ENCODE assay signal across 10 mouse cellular contexts in genomic region chr4:101320587-101320986, GRCm38 (mm10). TPM values are rescaled to one million over a fixed set of nuclear protein-coding genes. Genes with fewer than 3 reads are reported as not detected.
DNase-seq lines count a peak whose midpoint lies in the region; ATAC-seq and TF ChIP-seq lines count a peak whose summit lies in the region.
"Had no signal": no experiment of that assay in that cellular context is flagged by ENCODE, and none has a peak within 500 bp of the region (broad histone marks: within the 10 kb centered on the region; RNA-seq: fewer than 3 reads in every experiment).

No protein-coding gene starts in this region.

- no peaks in the 10 kb centered on the region for H3K27me3 ChIP-seq in lung, postnatal 0 days (replicated peaks; ENCODE audit: insufficient read depth, low read length)
- no peaks in the 10 kb centered on the region for H3K27me3 ChIP-seq in midbrain, embryonic 10.5 days (ENCODE audit: low read depth, poor library complexity, severe bottlenecking)
- H3K27me3 ChIP-seq: embryonic facial prominence, embryonic 12.5 days; neural tube, embryonic 12.5 days had no signal

- no peak for TF ChIP-seq EP300 in lung, postnatal 0 days (IDR thresholded peaks at IDR 0.05)

- H3K4me3 ChIP-seq in left cerebral cortex, adult 2 months, result no peak overlapping the region
- H3K4me3 ChIP-seq in lung, postnatal 0 days (ENCODE audit: low read depth, low read length), result no peak overlapping the region
- H3K4me3 ChIP-seq in midbrain, embryonic 10.5 days, result no peak overlapping the region
- H3K4me3 ChIP-seq: embryonic facial prominence, embryonic 12.5 days; neural tube, embryonic 12.5 days had no signal

- no peaks in the 10 kb centered on the region for H3K36me3 ChIP-seq in lung, postnatal 0 days (ENCODE audit: insufficient read depth, low read length)
- no peaks in the 10 kb centered on the region for H3K36me3 ChIP-seq in midbrain, embryonic 10.5 days
- H3K36me3 ChIP-seq: embryonic facial prominence, embryonic 12.5 days; neural tube, embryonic 12.5 days had no signal

- H3K9ac ChIP-seq in lung, postnatal 0 days (replicated peaks; ENCODE audit: low read depth), result no peak overlapping the region
- H3K9ac ChIP-seq: embryonic facial prominence, embryonic 12.5 days; neural tube, embryonic 12.5 days had no signal

- intact Hi-C loops in left cerebral cortex, adult 2 months (cut with DNase I), result loop anchor here (1.0 kb wide), 1 partner anchor 152 kb away; no protein-coding TSS in a partner anchor

- WGBS in lung, postnatal 0 days, result 63% methylated on average over 2 of the region's 2 CpGs
- 67% methylated on average over 2 of the region's 2 CpGs for WGBS in midbrain, embryonic 10.5 days

- H3K9me3 ChIP-seq in lung, postnatal 0 days (ENCODE audit: low read length), result no peaks in the 10 kb centered on the region
- no peaks in the 10 kb centered on the region for H3K9me3 ChIP-seq in midbrain, embryonic 10.5 days (replicated peaks)
- H3K9me3 ChIP-seq: embryonic facial prominence, embryonic 12.5 days; neural tube, embryonic 12.5 days had no signal

- no peaks in the 10 kb centered on the region for H3K4me1 ChIP-seq in lung, postnatal 0 days (ENCODE audit: insufficient read depth, low read depth, low read length)
- no peaks in the 10 kb centered on the region for H3K4me1 ChIP-seq in midbrain, embryonic 10.5 days
- H3K4me1 ChIP-seq: embryonic facial prominence, embryonic 12.5 days; neural tube, embryonic 12.5 days had no signal

- DNase-seq in left cerebral cortex, adult 2 months (ENCODE audit: extremely low spot score in 1 of 2, low spot score in 2 of 2), result no peak
- no peak for DNase-seq in left cerebral cortex, adult 9 months (ENCODE audit: low spot score in 2 of 2)
- DNase-seq in adrenal gland, postnatal 14 days, result peak; percentile 53
- DNase-seq in lung, postnatal 0 days (ENCODE audit: low spot score), result no peak
- peak; percentile 71 to 77 for DNase-seq in thymus, postnatal 10 days (ENCODE audit: low spot score in 2 of 2)
- DNase-seq in layer of hippocampus, adult 9-10 months (ENCODE audit: low spot score), result no peak
- DNase-seq in left cerebral cortex, adult 8-10 months (ENCODE audit: low spot score in 2 of 2), result no peak
- DNase-seq in midbrain, embryonic 10.5 days (ENCODE audit: low spot score), result no peak

- TF ChIP-seq CTCF in left cerebral cortex, adult 2 months (IDR thresholded peaks at IDR 0.05), result peak; percentile 56
- peak; percentile 66 for TF ChIP-seq CTCF in lung, postnatal 0 days (IDR thresholded peaks at IDR 0.05)

- no peak overlapping the region for H3K27ac ChIP-seq in left cerebral cortex, adult 2 months
- no peak overlapping the region for H3K27ac ChIP-seq in lung, postnatal 0 days (ENCODE audit: low read length)
- H3K27ac ChIP-seq in midbrain, embryonic 10.5 days (replicated peaks), result no peak overlapping the region
- H3K27ac ChIP-seq: embryonic facial prominence, embryonic 12.5 days; neural tube, embryonic 12.5 days had no signal

- no peak overlapping the region for H3K4me2 ChIP-seq in lung, postnatal 0 days (replicated peaks; ENCODE audit: low read depth, low read length)
- H3K4me2 ChIP-seq: embryonic facial prominence, embryonic 12.5 days; neural tube, embryonic 12.5 days had no signal

- no peak for ATAC-seq in lung, postnatal 0 days

RNA-seq across cellular contexts. Expression of gene Jak1, which starts 55.5 kb away (rescaled TPM):
- total RNA-seq in left cerebral cortex, adult 2 months (2021), result 100 to 1,000 TPM; 121 to 129 TPM
- total RNA-seq in adrenal gland, postnatal 14 days (2021), result 116 and 125 TPM in 2 replicates
- polyA plus RNA-seq in lung, postnatal 0 days (2015; fragmentation: Nextera tagmentation; extraction: Ambion mirVana), result 80.0 and 86.3 TPM in 2 replicates
- 100 to 1,000 TPM; 114 to 122 (median 117) TPM for total RNA-seq in left cerebral cortex, adult 8-10 months (2022)
- 42.3 and 48.6 TPM in 2 replicates for polyA plus RNA-seq in midbrain, embryonic 10.5 days (2016; fragmentation: Nextera tagmentation; extraction: Ambion mirVana)

Comparison
In these comparisons a context has a peak if more than half of its experiments do, and no peak if none do; other contexts are left out.
1. DNase-seq: peak in adrenal gland, postnatal 14 days (single experiment) and thymus, postnatal 10 days (2 of 2); none in left cerebral cortex, adult 2 months (0 of 2), left cerebral cortex, adult 9 months (0 of 2), lung, postnatal 0 days (single experiment), layer of hippocampus, adult 9-10 months (single experiment), left cerebral cortex, adult 8-10 months (0 of 2) and midbrain, embryonic 10.5 days (single experiment).